Mouse (Mus musculus): ENCODE data around the gene Pknox2.

DNA sequence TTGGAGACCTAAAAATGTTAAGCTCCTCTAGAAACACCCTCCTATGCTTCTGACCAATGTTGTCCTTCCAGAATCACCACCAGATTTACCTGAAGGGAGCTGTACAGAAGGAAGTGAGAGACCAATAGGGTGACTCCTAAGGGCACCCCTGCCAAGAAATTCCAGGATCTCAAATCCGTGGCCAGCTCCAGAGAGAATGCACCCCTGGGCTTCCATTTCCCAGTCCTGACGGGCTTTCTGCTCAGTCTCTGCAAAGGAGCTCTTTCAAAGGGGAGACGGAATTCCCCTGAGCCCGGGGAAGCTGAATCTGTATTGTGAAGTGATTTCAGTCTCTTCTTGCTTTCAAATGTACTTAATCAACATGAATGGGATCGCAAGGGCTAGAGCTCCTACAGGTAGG is 43.4 kb downstream of the Pknox2 start:
- no peak for TF ChIP-seq CTCF (IDR thresholded peaks at IDR 0.05; ENCODE audit: insufficient read depth, low read length)
- no peak for TF ChIP-seq POLR2A (IDR thresholded peaks at IDR 0.05; ENCODE audit: borderline replicate concordance, extremely low read depth, low read depth, low read length)

Measured in lung, adult 2 months (tissue).